Mouse (Mus musculus) layer of hippocampus, adult 9-10 months (tissue): ENCODE data around the gene Fam166a.

Source experiments
- DNase-seq: peaks from one replicate; pipeline ENCODE4 v3.0.0; 2022; ENCODE audit warnings: low spot score

Fam166a gene

DNA sequence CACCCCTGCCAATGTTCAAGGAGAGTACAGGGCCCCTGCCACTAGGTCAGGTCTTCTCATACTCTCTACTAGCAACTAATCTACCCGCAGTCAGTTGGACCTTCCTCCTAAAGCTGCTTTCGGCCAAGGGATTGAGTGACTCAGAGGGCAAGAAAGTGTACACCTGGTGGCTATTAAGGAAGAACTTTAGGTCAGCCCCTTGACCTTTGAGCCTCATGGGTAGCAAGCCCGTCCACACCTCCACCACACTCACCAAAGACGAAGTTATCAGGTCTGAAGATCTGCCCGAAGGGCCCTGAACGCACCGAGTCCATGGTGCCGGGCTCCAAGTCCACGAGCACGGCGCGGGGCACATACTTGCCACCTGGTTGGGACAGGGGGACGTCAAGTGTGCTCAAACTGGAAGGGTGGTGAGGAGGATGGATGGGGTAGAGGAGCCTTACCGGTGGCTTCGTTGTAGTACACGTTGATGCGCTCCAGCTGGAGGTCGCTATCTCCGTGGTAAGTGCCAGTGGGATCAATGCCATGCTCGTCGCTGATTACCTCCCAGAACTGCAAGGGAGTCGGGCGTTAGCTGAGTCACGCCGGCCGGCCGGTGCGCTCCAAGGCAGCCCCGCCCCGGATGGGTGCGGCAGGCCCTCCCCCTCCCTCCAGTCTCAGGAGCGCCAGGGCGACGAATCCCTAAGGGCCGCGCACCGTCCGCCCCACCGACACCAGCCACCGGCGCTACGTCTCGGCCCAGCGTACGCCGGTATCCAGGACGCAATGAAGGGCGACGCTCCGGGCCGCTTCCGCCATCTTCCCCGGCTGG lies 5.3 kb downstream of the Fam166a start:
- DNase-seq = no peak

DNA sequence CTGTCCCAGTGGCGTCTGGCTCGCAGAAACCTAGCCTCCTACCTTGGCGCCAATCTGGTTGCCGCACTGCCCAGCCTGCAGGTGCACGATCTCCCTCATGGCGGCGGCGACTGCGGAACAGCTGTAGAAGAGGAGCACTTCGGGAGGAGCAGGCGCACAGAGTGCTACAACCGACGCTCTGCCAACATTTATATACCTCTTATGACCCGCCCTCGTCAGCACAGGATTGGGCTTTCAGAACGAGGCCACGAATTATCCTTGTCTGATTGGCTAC lies 5.9 kb downstream of the Fam166a start, which contains the start of gene Tubb4b:
Tubb4b (minus strand) TSS at position 211 of the 274 bp plus-strand sequence.
- no peak for DNase-seq

DNA sequence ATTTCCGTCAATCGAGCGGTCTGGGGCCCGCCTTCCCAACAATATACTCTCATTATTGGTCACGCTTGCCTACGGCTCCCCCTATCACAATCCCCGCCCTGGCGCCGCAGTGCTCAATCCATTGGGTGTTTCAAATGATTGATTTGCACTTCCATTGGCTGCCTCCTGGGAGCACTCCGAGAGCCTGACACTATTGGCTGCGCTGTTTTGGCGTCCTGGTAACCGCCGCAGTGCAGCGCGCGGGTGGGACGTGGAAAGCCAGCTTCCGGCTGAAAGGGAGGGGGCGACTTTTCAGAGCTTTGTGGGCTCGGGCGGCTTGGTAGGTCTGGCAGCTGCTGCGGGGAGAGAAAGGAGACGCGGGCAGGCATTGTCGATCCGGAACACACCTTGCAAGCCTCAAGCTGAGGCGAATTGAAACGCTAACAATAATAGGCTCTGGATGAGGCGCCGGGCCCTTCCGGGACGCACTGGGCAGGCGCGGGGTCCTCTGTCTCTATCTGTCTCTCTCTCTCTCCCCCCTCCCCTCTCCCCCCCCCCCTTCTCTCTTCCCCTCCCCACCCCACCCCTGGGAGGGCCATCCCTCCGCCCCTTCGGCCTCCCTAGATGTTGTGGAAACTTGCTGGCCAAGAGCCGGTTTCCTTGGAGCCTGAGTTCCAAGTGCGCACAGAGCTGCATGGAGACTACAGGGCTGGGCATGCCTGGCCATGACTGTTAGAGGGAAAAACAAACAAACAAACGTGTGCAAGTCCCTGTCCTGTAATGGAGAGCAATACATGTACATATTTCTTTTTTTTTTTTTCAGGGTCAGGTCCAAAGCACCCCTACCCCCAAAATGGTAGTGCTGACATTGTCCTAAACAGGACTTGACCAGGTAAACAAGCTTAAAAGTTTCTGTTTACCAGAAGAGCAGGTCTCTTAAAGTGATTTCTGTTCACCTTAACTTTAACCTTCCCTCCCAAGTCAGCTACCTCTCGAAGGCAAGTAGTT lies 6.5 kb downstream of the Fam166a start:
- DNase-seq = peak; percentile 100

DNA sequence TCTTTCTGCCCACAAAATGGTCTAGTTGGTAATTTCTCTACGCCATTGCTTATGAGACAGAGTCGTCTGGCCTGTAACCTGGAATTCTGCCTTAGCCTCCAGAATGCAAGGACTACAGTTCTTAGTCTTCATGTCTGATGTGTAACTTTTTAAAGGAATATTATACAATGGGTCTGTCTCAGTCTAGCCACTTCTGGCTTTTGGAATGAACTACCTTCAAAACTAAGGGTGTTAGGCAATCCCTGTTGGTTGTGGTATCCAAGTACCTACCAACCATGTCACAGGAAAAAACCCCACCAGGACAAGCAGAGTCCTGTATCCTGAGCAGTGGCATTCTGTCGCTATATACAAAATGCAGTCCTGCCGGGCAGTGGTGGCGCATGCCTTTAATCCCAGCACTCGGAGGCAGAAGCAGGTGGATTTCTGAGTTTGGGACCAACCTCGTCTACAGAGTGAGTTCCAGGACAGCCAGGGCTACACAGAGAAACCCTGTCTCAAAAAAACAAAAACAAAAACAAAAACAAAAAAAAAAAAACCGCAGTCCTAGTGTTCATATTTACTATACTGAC lies 7.3 kb downstream of the Fam166a start:
- no peak for DNase-seq

DNA sequence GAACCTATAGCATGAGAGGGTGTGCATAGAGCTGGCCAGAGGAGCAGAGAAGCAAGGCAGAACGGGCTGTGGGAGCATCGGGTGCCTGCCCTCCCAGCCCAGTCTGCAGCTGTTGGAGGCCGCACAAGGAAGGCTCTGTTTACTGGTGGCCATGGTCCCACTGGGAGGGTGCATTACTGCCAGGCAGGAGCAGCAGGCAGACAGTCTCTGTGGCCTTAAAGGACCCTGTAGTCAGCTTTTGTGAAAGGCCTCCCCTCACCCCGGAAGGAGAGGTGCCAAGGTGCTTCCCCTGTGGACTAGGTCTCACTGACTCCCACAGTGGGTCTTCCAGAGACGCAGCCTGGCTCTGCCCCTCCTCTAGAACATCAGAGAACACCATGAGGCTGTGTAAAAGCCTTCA lies 8.3 kb downstream of the Fam166a start:
- DNase-seq = peak; percentile 26

DNA sequence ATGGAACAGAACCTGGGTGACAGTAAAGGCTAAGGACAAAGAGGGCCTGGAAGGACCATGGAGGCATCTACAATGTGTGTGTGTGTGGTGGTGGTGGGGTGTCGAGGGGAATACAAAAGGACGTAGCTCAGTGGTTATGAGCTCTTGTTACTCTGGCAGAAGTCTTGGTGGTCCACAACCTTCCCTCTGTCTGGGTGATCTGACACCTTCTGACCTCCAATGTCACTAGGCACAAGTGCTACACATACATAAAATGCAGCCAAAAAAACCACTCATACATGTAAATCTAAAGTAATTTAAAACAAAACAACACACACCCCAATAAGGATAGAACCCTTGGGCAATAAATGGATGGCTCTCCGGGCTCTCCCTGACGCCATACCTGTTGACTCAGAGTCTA lies 8.9 kb downstream of the Fam166a start:
- DNase-seq = no peak

DNA sequence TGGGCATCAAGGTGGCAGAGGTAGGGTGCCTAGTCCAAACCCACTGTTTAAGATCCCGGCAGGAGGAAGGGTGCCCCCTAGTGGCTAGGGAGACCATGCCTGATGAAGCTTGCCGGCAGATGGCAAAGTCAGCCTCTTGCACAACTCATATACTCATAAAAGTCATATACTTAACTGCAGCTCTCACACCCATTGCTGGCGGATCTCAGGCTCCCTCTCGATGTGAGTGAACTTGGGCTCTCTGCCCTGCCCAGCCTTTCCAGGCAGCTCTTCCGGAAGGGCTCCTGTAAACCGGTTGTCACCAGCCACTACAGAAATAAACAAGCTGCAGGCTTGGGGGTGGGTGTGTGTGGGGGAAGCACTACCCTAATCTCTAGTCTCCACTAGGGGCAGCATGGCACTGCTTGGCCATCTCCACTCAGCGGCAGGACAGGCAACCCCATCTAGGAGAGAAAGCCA lies 9.9 kb downstream of the Fam166a start:
- DNase-seq = peak; percentile 79

DNA sequence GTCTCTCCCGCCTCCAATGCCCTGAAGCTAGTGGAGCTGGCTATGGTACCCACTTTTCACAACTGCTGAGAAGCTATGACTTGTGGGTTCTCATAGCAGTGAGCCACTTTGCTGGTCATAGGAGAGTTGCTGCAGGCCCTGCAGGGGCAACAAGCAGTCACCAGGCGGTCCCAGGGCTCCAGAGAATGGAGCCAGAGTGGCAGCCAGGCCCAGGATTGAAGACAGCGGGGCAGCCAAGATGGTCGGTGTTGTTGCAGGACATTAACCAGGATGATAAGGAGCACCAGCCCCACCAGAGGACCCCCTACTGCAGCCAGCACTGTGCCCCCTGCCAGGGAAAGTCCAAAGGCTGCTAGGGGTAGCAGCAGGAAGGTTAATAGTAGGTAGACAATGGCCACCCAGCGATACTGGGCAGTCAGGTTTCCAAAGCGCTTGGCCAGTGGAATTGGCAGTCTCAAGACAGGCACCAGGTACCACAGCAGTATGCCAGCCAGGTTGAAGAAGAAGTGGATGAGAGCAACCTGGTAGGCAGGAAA lies 10.5 kb downstream of the Fam166a start:
- DNase-seq = no peak

DNA sequence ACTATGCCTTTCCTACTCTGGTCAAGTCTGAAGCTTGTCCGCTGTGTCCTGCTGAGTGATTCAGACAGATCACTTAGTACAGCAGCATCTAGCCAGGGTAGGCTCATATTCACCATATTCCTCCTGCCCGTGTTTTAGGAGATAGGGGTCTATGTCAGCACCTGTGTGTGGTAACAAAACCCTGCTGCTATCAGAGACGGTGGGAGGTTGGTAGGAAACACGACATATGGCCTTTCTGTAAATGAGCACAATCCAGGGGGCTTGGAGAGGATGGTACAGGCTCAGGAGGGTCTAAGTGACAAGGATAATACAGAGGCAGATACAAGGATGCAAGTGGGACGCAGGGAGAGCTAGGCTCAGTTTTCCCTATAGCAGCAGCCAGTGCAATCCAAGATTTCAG lies 11.0 kb downstream of the Fam166a start:
- DNase-seq = no peak

DNA sequence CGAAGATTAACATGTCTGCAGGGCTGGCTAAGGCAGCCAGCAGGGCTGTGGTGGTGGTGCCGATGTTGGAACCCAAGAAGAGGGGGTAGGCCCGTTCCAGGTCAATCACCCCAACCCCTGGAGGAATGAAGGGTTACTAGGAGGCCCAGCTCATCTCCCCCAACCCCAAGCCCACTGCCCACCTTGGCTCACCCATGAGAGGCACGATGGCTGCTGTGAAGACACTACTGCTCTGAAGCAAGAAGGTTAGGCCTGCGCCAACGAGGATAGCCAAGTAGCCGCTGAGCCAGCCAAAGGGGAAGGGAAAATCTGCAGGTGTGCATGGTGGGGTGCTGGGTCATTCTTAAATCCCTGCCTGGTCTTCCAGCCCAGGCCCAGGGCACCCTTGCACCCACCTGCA lies 12.0 kb downstream of the Fam166a start:
- DNase-seq = no peak

DNA sequence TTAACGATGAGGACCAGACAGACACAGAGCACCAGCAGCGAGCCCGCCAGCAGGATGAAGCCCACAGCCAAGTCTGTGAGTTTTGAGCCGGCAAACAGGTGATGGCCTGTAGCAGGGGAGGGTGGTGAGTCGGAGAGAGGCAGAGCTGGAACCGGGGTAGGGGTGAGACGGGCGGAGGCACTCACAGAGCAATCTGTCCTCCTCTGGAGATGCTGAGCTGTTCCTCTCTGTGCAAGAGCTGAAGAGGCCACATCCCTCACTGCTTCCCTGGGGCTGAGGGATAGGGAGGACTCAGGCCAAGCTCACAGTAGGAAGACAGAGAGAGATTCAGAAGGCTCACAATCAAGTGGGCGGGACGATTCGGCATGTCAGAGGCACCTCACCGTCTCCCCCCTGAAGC lies 12.5 kb downstream of the Fam166a start:
- no peak for DNase-seq

DNA sequence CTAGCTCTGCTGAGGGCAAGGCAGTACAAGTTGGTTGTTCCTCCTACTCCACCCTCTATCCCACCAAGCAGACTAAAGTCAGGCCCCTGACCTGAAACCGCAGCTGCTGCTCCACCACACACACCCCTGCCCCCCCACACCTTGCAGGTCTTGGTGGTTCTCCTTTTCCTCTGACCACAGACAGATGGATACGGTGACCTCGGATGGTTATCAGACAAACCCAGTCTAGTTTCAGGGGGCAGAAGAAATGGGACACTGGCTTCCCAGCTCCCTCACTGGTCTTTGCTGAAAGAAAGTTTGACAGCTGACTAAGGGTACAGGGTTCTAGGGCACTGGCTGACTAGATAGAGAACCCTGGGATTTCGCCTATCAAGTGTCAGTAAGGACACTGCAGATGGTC lies 14.9 kb downstream of the Fam166a start:
- DNase-seq = no peak

DNA sequence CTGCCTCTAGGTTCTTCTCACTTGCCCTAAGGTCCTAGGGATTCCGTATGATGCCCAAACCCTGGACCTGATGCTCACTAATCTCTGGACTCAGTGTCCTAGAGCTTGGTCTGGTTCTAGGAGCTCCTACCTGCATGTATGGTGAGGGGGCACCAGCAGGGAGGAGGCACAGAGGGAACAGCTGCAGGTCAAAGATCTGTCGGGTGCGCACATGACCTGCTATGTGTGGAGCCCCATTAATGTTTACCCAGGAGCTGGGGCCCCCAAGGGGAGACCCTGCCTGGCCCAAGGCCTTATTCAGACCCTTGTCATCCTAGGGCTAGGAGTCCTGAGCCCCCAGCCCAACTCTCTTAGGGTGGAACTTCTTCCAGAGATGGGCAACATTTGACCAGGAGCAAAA lies 15.5 kb downstream of the Fam166a start, which contains the start of gene Slc34a3:
Slc34a3 (minus strand) TSS at position 315 of the 400 bp plus-strand sequence.
- DNase-seq = no peak

DNA sequence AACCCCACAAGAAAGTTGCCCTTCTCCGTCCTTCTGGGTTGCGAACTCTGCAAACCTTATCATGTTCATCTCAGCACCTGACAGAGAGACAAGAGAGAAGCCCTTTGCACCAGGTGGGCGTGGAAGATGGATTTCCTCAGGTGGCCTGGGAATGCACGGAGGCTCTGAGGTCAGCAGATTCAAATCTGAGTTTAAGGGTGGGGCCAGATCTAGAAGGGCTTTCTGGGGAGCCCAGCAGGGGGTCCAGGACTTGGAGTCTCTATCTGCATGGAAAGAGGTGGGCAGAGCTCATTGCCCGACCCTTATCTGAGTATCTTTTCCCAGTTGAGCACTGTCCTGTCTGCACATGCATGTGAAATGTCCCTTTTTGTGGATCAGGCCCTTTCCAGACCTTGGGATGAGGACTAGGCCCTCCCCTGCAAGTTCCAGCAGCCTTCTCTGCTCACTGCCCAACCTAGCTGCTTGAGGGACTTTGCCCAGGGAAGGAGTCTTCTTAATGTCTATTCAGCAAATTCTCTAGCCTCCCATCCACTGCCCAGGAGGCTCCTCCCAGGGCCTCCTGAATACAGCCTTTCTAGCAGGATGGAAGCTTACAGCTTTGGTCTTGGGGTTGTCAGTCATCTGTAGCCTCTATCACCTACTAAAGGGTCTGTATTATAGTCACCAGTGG lies 16.1 kb downstream of the Fam166a start:
- no peak for DNase-seq

DNA sequence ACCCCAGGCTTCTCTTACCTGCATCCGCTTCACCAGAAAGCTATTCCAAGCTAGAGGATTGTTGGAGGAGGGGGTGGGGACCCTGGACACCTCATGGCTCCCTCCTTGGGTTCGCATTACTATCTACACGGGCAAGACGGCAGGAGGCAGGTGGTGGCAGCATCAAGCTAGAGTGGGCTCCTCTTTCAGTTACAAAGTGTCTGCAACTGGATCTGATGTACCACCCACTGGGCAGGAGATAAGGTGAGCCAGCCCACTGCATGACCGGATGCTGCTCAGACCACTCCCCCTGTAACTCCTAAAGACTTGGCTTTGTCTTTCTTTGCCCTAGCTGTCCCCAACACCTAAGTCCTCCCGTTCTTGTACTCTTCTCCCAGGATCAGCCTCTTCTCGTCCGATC lies 18.1 kb downstream of the Fam166a start, which contains the start of gene Rnf224:
Rnf224 (minus strand) TSS at position 174 of the 400 bp plus-strand sequence.
- no peak for DNase-seq

DNA sequence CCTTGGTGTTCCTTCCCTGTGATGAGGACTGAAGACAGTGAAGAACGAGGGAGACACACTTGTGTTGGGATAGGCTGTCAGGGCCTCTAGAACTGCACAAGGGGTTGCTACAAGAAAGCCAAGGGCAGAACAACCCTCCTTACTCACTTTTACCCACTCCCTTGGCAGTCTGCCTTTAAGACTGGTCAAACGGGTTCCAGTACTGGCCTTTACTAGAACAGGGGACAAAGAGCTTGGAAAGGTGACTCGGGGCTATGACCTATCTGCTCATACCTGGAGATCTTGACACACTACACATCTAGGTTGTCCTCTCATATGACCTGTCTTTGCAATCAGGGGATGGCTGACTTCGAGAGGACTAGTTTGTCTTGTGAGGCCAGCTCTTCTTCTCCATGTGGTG lies 19.0 kb downstream of the Fam166a start:
- no peak for DNase-seq

DNA sequence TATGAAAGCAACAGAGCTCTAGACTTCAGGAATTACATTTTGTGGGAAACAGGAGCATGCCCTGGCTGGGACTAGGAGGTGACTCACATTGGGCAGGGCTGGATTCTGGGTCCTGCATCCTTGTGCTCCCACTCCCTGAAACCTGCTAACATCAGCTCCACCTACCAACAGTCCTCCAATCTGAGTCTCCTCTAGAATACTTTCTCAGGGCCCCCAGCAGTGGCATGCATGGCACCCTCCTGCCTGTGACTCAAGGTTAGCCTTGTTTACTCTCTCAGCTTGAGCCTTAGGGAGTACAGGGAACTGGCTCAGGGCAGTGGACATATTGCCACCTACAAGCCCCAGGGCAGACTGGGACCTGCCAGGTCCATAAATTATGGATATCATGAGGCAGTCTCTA lies 19.6 kb downstream of the Fam166a start:
- no peak for DNase-seq

DNA sequence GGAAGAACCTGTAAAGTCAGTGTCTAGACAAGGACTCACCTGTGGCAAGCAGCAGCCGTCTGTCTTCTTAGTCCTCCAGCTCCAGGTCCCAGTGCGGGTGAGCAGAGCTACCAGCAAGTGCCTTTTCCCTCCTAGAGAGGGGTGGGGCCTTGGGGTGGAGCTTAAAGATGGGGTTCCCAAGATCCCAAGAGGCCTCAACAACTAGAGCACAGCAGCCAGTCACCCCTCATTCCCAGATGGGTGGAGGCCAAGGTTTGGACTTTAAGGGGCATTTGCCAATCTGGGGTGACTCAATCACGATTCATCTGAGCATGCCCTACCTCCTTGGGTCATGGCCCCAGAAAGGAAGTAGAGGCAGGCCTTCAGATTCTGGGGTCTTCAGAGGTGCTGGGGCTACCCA lies 21.2 kb downstream of the Fam166a start:
- no peak for DNase-seq

DNA sequence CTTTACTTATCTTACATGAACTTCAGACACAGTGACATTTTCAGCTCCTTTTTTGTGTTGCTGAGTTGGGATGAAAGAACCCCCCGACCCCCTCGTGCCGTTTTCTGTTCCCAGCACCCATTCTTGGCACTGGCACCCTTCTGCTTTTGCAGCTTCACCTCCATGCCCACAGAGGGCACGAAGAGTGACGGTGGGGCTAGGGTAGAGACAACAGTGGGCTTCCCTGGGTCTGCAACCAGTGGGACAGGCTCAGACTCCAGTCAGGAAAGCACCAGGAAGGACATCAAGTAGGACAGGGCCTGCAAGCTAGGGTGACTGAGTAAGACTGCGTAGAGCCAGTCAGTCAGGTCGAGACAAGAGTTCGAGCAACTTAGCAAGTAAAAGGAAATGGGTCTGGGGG lies 21.8 kb downstream of the Fam166a start:
- no peak for DNase-seq

DNA sequence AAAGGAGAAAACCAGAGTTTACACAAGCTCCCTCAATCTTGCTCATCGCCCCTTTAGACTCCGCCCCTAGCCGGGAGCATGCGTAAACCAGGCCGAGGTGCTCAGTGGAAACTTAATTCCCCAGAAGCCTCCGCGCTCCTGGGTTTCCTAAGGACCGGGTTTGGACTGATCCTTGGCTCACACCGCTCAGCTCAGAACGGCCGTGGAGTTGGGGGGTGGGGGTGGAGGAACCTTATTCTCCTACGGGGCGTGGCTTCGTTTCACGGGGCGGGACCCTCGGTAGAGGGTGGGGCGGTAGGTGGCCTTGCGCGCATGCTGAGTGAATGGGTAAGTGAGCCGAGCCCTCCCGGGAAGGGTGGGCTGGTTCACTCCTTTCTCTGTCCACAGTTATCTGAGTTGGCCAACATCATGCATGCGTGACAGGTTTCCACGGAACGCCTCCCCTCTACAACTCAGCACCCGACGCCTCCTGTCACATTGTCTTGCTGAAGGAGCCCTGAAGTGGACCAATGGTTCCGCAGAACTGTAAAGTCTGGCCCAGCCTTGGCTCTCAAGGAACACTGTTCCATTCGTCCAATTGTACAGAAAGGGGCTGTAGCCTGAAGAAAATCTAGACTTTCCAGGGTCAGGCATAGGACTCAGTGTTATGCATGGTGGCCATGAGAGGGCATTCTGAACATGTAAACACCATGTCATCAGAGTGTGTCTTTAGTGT lies 22.3 kb downstream of the Fam166a start:
- DNase-seq = no peak

DNA sequence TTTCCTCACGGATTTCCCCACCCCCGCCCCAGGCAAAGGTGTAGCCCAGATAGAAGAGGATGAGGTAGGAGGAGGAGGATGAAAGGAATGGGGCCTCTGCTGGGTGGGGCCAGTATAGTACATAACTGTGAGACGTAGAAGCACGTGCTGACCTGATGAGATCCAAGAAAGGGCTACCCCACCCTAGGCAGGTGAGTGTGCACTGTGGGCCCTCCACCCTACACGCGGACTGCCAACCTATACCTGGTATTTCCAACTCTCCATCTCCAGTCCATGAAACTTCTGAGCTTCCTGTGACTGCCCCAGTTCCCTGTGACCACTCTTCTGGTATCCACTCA lies 22.9 kb downstream of the Fam166a start:
- DNase-seq = no peak
